Mouse (Mus musculus) left cerebral cortex, postnatal 25 days (tissue): ENCODE data around the gene Nbea. TPM values are rescaled to one million over a fixed set of nuclear protein-coding genes. Genes with fewer than 3 reads are reported as not detected.
A peak's percentile ranks its signal among the peaks of the same experiment; 100 is the strongest.
"Not testable (repeated sequence)": the region's sequence is repeated elsewhere in the genome, so short reads cannot be mapped to it uniquely, and the experiment has no call there.

Source experiments
- DNase-seq, 2 experiments: peaks; one replicate each; pipeline ENCODE4 v3.0.0; 2022; ENCODE audit warnings: low spot score in 2 of 2, mixed read lengths in 1 of 2
- intact Hi-C: fragments of 180-260 bp; cut with DNase I; formaldehyde crosslinking; loops from one replicate; pipeline ENCODE4 v1.15.1; 2025
- total RNA-seq, 2 experiments: library from RNA; stranded (reverse); gene quantifications; 2 replicates each; pipeline ENCODE4 v1.2.3; 2021

Nbea gene
- total RNA-seq, 2 experiments from 2014 or later = 180 to 185 TPM

GRCm38 (mm10) chr3:55648299-55648698, 535.2 kb downstream of the Nbea start:
- intact Hi-C loops = no loop called here
- DNase-seq = peak in 1 of 2 experiments; percentile 45

- no peak for DNase-seq
- intact Hi-C loops = no loop called here
Observed at GRCm38 (mm10) chr3:55647176-55647575, 536.3 kb downstream of the Nbea start.

GRCm38 (mm10) chr3:55646437-55646836, 537.1 kb downstream of the Nbea start:
- intact Hi-C loops = no loop called here
- DNase-seq = no peak

GRCm38 (mm10) chr3:55644035-55644618, 539.4 kb downstream of the Nbea start:
- intact Hi-C loops = no loop called here
- peak in 1 of 2 experiments; percentile 33 for DNase-seq

GRCm38 (mm10) chr3:55637660-55638059, 545.8 kb downstream of the Nbea start:
- DNase-seq = no peak
- intact Hi-C loops = no loop called here

GRCm38 (mm10) chr3:55635542-55636172, 547.8 kb downstream of the Nbea start:
- intact Hi-C loops = no loop called here
- no peak for DNase-seq

- intact Hi-C loops = no loop called here
Observed at GRCm38 (mm10) chr3:55627054-55627453, 556.4 kb downstream of the Nbea start.

GRCm38 (mm10) chr3:55621958-55622357, 561.5 kb downstream of the Nbea start:
- intact Hi-C loops, DNase-seq: not testable (repeated sequence)

More at GRCm38 (mm10) chr3:55627054-55627453, 556.4 kb downstream of the Nbea start:
- DNase-seq = no peak

- DNase-seq = no peak
- intact Hi-C loops = no loop called here
Observed at GRCm38 (mm10) chr3:55618396-55618795, 565.1 kb downstream of the Nbea start.

GRCm38 (mm10) chr3:55612459-55613115, 570.9 kb downstream of the Nbea start:
- intact Hi-C loops = no loop called here
- no peak for DNase-seq

- intact Hi-C loops = no loop called here
- DNase-seq = no peak
Observed at GRCm38 (mm10) chr3:55612023-55612422, 571.5 kb downstream of the Nbea start.

GRCm38 (mm10) chr3:55610191-55610590, 573.3 kb downstream of the Nbea start:
- no peak for DNase-seq
- intact Hi-C loops = no loop called here

GRCm38 (mm10) chr3:55600286-55600685, 583.2 kb downstream of the Nbea start:
- intact Hi-C loops = no loop called here
- peak in 1 of 2 experiments; percentile 32 for DNase-seq

GRCm38 (mm10) chr3:55599366-55600085, 584.0 kb downstream of the Nbea start:
- no peak for DNase-seq
- intact Hi-C loops = no loop called here

GRCm38 (mm10) chr3:55598681-55599080, 584.8 kb downstream of the Nbea start:
- no peak for DNase-seq
- intact Hi-C loops = no loop called here

- intact Hi-C loops = no loop called here
- DNase-seq = no peak
Observed at GRCm38 (mm10) chr3:55593312-55593711, 590.2 kb downstream of the Nbea start.

- no peak for DNase-seq
- intact Hi-C loops = no loop called here
Observed at GRCm38 (mm10) chr3:55590727-55591126, 592.8 kb downstream of the Nbea start.

GRCm38 (mm10) chr3:55590291-55590690, 593.2 kb downstream of the Nbea start:
- no peak for DNase-seq
- intact Hi-C loops = no loop called here

GRCm38 (mm10) chr3:55589402-55589944, 594.0 kb downstream of the Nbea start:
- no peak for DNase-seq

More at GRCm38 (mm10) chr3:55589402-55589944, 594.0 kb downstream of the Nbea start:
- intact Hi-C loops = no loop called here
